Mouse (Mus musculus) lung, adult 2 months (tissue): Measurements from ENCODE around the gene Ttyh2.

ENCODE experiments used
- CTCF ChIP-seq: fragments of 200-500 bp; IDR thresholded peaks from 2 replicates; pipeline ENCODE4 v1.5.1; 2011; ENCODE audit warnings: mild to moderate bottlenecking, low read length, control low read depth; ENCODE audit not compliant: insufficient read depth
- POLR2A ChIP-seq: fragments of 200-500 bp; IDR thresholded peaks from 2 replicates; pipeline ENCODE4 v1.6.1; 2011; ENCODE audit warnings: low read depth, mild to moderate bottlenecking, control low read depth, low read length, borderline replicate concordance; ENCODE audit errors: extremely low read depth

DNA sequence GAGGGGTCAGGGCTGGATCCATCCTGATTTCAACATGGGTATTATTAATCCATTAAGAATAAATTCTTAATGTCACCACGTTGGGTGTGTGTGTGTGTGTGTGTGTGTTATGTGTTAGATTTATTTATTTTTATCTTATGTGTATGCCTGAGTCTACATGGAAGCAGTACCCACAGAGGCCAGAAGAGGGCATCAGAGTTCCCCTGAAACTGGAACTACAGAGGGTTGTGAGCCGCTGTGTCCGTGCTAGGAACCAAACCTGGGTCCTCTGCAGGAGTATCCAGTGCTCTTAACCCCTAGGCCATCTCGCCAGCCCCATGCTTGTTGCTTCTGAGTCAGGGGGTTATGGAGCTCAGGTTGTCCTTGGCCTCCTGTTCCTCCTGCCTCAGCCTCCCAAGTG, 25.7 kb upstream of the Ttyh2 start:
- no peak for TF ChIP-seq POLR2A
- TF ChIP-seq CTCF, result no peak
